Mouse (Mus musculus): ENCODE results near the gene Lrrd1. TPM values are rescaled to one million over a fixed set of nuclear protein-coding genes. Genes with fewer than 3 reads are reported as not detected.
"Not testable (repeated sequence)": the region's sequence is repeated elsewhere in the genome, so short reads cannot be mapped to it uniquely, and the experiment has no call there.

Gene Lrrd1
- not detected in 2 replicates for total RNA-seq (2017)

DNA sequence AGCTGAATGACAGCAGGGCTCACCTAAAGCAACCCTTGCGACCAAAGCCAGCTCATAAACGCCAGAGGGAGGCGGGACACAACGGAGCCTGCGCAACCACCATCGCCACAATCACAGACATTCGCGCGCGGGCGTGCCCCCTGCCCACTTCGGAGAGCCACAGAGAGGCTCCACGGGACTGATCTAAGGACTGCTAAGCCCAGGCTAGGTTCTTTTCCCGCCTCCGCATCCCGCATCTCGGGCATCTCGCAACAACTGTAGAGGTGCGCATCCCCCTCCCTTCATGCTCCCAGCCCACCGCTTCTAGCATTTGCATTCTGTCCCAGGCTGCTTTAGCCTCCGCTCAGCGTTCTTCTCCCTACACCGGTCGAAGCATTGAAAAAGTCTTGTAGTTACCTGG, at the start of gene Lrrd1:
Gene Lrrd1, plus strand, starts transcription at position 148 of the 400 bp plus-strand sequence.
- ATAC-seq (replicated peaks; ENCODE audit: low read depth, poor library complexity, severe bottlenecking) = no peak

DNA sequence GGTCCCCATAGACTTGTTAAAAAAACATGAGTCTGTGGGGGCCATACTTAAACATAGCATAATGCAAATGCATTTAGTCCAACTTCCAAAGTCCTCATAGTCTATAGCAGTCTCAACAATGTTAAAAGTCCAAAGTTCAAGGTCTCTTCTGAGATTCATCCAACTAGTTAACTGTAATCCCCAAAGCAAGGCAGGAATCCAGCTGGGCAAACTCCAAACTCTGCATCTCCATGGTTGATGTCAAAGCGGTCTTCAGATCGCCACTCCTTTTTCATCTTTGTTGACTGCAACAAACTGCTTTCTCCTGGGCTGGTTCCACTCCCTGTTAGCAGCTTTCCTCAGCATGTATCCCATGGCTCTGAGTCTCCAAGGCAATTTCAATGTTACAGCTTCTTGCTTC, 47.9 kb upstream of the Lrrd1 start:
- not testable (repeated sequence) for ATAC-seq (replicated peaks; ENCODE audit: low read depth, poor library complexity, severe bottlenecking)

DNA sequence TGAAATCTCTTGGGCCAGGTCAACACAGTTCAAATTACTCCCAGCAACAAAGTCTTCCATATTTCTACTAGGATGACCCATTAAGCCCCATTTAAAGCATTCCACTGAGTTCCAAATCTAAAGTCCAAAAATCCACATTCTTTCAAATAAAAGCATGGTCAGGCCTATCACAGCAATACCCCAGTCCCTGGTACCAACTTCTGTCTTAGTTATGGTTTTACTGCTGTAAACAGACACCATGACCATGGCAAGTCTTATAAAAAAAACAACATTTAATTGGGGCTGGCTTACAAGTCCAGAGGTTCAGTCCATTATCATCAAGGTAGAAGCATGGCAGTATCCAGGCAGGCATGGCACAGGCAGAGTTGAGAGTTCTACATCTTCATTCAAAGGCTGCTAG, 46.3 kb upstream of the Lrrd1 start:
- not testable (repeated sequence) for ATAC-seq (replicated peaks; ENCODE audit: low read depth, poor library complexity, severe bottlenecking)

DNA sequence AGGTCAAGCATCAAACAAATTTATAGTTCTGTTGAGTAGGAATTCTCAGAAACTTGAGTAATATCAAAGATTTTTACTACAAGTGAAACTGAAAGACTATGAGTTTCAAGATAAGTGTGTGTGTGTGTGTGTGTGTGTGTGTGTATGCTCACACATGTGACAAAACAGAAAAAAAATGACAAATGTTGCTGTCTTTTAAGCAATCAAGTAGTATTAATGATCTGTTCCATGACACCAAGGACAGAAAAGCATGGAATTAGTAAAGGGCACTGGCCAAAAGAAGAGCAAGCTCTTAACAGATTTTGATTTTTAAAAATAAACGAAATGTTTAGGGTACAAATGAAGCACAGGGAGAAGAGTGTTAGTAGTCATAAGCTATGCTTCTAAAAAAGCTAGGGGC, 44.9 kb upstream of the Lrrd1 start:
- ATAC-seq (replicated peaks; ENCODE audit: low read depth, poor library complexity, severe bottlenecking) = no peak

DNA sequence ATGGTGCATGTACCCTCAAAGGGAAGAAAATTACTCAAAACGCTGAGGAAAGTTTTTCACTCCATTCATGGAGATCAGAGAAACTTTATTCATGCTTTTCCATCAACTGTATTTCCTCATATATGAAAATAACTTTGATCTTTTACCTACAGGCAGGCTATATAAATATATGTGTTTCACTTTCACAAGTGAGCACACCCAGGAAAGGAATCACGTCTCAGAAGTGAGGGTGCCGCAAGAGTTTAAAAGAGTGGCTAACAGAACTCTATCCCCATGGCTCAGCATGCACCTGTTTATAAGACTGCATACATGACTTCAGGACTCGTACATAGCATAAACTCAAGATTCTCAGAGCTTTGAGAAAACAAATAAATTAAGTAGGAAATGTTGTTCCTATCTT, 44.1 kb upstream of the Lrrd1 start:
- ATAC-seq (replicated peaks; ENCODE audit: low read depth, poor library complexity, severe bottlenecking) = no peak

DNA sequence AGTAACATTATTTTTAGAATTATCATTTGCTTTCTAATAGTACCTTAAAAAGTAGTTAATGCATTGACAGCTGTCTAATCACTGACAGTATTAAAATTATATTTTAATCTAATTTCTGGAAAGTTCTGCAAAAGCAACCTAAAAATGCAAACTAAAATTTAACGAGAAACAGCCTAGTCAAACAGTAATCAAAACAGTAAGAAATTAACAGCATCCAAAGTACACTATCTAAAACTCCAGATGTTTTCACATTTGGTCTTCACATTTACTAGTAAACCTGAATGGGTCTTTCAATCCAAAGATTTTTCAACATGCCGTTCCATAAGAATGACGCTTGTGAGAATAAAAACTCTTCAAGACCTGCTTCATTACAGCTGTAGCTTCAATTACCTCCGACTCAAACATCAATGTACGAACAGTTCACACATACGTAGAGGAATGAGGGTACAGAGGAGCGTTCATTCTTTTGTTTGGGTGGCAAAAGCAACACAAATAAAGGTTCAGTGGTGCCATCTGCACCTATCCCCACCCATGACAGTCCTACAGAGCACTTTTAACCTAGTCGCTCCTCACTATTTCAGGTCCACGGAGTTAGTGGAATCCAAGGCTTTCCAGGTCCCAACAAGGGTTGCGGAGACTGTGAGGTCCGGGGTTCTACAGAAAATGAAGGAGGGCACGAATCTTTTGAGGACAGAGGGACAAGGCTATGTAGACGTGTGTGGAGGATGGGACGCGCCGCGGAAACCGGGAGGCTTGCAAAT, 43.1 kb upstream of the Lrrd1 start:
- peak; percentile 3 for ATAC-seq (replicated peaks; ENCODE audit: low read depth, poor library complexity, severe bottlenecking)

DNA sequence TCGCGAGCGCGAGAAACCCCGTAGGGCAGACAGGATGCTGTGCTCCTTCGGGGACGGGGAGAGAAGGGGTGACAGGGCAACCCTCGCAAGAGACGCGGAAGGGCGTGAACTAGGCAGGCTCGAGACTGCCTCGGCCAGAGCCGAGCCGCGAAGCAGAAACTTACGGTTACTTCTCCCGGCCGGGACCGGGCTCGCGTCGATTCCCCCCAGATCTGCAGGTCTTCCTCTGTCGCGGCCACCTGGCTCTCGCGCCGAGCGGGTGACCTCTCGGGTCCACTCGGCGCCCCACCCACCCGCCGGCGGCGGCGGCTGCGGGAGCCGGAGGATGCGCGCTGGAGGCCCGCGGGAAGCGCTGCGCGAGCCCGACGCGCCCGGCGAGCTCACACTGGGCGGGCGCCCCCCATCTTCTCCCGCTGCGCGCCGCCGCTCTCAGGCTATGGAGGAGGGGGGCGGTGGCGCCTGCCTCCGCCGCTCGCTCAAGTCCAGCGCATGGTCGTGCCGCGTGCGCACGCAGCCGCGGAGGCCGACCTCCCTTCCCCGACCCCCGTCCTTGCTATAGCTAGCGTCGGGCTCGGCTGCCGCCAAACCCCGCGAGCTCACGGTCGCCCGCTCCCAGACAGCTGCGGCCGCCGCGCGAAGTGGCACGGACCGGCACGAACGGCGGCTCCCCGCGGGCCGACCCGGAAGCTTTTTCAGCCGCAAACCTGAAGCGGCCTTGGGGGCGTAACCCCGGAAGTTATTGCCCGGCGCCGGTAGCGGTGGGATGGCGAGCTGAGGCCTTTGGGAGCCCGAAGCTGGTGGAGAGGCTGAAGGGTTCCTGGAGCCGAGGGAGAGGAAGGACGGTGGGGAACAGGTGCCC, 42.3 kb upstream of the Lrrd1 start, which contains the start of the genes Ankib1 and Krit1:
Gene Ankib1, minus strand, starts transcription at position 493 of the 859 bp plus-strand sequence.
Gene Krit1, plus strand, starts transcription at position 752 of the 859 bp plus-strand sequence.
- ATAC-seq (replicated peaks; ENCODE audit: low read depth, poor library complexity, severe bottlenecking) = peak; percentile 83

DNA sequence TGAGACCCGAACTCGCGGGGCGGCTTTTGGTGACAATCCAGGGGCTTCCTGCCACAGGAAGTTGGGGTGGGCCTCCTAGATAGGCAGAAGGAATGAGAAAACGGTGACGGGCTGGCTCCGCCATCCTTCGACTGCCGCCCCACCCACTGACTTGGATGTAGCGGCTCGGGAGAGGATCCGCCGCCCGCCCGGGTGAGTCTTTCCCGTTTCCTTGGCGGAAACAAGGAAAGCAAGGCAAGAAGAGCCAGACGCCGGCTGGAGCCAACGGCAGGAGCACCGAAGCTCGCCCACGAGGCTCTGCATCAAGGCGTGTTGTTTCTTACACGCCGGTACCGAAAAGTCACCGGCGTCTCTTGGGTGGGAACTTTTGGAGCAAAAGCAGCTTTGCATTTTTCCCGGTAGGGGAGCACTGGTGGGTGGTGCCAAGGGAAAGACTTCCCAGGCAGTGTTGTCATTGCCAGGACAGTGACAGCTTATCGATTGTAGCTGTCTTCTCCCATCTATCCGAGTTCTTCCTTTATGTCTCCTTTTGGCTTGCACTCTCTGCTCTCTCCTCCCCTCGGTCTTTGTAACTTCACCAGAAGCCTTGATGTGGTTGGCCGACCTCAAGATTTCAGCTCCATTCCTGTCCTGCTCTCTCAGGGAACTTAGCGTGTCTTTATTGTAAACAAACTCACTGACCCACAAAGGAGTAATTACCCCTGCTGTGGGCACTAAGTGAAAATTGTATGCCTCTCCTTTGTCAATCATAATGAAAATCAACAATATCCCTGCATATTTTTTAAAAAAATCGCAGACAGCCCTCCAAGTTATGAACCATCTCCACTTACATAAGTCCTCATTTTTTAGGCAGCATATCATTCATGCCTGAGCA, 41.4 kb upstream of the Lrrd1 start:
- ATAC-seq (replicated peaks; ENCODE audit: low read depth, poor library complexity, severe bottlenecking) = peak; percentile 80

DNA sequence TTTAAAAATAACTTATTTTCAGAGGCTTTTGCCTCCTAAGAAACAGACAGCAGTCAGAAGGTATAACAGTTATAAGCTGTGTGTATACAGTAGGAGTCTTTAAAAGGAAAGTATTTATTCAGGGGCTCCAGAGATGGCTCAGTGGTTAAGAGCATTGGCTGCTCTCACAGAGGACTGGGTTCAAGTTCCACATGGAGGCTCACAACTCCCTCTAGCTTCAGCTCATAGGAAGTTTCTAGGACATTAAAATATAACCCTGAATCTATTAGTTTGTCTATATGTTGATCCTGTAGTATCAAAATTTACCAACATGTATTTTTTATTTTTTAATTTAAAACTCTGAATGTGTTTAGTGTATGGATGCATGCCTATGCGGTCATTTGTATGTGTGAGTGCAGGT, 36.5 kb upstream of the Lrrd1 start:
- ATAC-seq (replicated peaks; ENCODE audit: low read depth, poor library complexity, severe bottlenecking) = 0 out of 2 replicates have a peak, but pooled peaks have one; percentile 32

DNA sequence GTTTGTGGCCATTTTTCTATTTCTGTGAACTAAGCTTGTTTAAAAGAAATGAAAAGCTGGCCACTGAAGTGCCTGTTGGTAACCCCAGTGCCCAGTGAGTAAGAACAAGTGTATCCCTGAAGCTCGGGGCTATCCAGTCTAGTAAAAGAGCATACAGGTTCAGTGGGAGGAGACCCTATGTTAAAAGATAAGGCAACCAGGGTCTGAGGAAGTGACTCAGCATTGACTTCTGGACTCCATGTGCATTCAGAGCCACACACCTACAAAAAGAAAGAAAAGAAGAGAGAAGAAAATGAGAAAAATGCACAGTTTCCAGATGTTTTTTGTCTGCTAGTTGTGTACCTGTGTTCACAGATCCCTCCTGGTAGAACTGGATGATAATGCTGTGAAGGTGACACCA, 10.9 kb upstream of the Lrrd1 start:
- ATAC-seq (replicated peaks; ENCODE audit: low read depth, poor library complexity, severe bottlenecking) = no peak

DNA sequence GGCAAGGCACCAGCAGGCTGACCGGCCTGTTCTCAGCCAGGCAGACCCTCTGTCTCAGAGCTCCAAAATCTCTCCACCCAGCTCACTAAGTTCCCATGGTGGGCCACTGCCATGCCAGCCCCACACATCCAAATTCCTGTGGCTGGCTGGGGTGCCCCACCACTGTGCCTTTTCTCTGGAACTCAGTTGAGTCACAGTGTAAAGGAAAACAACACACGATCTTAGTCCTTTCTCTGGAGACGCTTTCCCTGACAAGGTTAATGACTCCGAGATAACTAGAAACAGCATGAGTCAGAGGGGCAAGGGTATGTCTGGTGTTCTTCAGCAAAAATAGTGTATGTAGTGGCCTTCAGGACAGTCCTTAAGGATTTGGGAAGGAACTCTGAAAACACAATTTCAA, 25.2 kb downstream of the Lrrd1 start:
- ATAC-seq (replicated peaks; ENCODE audit: low read depth, poor library complexity, severe bottlenecking) = no peak

DNA sequence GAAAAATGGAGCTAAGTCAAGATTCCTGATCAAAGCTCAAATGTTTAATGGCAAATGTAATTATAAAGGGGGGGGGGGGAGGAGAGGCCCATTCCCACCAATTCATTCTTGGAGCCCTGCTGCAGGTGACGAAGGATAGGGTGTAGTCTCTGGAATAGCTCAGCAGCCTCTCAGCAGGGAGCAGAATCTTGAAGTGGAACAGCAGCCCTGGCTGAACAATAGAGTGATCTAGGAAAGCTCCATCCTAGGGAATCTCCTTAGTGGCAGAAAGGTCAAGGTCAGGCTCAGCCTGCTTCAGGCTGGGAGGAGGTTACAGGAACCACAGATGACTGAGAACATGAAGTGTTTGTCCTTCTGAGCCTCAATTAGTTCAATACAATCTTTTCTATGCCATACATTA, 27.4 kb downstream of the Lrrd1 start:
- ATAC-seq (replicated peaks; ENCODE audit: low read depth, poor library complexity, severe bottlenecking) = no peak

DNA sequence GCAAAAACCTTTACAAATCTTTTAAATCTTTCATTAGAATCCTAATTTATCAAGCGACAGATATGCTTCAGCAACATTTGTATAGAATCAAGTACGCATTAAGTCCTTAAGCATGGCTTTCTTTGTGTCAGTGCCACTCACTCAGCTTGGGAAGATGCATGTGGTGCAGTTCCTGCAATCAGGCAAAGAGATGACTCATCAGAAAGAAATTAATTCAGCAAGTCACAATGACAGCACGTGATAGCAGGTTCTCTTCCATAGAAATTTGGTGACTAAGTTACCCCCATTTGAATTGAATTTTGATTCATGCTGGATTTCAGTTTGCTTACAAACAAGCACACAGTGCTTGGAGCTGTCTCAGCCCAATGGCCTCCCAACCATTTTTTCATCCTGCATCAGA, 28.5 kb downstream of the Lrrd1 start:
- no peak for ATAC-seq (replicated peaks; ENCODE audit: low read depth, poor library complexity, severe bottlenecking)

DNA sequence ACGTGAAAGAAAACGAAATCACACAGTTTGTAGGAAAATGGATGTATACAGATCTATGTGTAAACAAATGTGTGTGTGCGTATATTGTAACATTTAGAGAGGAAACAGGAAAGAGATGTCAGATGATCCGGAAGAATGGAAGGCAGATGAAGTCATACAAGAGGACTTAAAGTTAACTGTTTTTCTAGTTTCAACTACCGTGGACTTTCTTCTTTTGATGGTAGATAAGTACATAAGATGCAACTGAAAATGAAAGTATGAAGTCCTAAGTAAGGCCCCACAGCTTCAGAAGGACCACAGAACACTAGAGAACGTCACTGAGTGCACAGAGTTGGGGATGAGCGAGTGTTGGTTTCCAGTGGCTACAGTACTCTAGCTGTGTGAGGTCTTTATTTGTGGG, 41.9 kb downstream of the Lrrd1 start:
- not testable (repeated sequence) for ATAC-seq (replicated peaks; ENCODE audit: low read depth, poor library complexity, severe bottlenecking)

DNA sequence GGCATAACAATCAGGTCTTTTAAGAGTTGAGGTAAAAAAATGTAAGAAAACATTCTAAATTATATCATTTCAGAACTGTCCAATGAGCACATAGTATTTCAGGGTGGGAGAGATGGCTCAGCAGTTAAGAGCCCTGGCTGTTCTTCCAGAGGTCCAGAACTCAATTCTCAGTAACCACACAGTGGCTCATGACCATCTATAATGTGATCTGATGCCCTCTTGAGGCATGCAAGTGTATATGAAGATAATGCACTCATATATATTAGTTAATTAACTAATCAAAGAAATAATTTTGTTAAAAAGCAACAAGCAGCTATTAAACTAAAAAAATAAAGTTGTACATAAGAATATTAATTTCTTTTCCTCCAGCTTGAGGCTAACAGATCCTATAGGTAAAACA, 44.2 kb downstream of the Lrrd1 start:
- no peak for ATAC-seq (replicated peaks; ENCODE audit: low read depth, poor library complexity, severe bottlenecking)

DNA sequence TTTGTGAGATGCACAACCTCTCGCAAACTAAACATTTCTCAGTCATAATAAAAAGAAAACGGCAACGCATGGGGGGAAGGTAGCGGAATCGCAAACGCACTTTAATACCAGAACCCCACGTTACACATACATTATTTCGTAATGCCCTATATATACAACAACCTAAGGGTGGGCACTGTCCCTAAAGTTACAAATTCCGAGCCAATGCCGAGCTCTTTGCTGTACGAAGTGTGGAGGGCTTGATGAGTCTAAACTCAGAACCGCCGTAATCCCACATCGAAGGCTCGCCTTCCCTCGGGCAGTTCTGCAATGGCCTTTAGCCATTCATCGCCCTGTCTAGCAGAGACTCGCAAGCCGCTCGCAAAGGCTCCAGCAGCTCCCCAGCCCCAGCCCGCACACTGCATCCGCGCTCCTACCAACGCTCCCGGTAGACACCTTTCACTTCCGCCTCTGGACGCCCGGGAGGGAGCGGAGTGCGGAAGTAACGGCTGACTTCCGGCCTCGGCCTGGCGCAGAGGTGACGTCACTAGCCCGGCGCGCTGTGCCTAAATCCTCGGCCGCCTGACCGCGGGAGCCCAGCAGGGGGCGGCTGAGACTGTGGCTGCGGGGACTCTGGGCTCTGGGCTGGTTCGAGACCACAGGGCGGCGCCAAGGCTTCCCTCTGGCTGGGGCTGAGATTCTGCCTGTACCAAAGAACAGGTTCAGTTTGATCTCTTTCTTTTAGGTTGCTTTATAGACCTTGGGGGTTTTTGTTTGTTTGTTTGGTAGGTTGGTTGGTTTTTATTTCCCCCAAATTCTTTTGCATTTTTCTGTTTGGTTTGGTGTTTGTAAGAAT, 48.7 kb downstream of the Lrrd1 start, which contains the start of gene Mterf1a:
Gene Mterf1a, minus strand, starts transcription at position 475 of the 835 bp plus-strand sequence.
- ATAC-seq (replicated peaks; ENCODE audit: low read depth, poor library complexity, severe bottlenecking) = peak; percentile 100

DNA sequence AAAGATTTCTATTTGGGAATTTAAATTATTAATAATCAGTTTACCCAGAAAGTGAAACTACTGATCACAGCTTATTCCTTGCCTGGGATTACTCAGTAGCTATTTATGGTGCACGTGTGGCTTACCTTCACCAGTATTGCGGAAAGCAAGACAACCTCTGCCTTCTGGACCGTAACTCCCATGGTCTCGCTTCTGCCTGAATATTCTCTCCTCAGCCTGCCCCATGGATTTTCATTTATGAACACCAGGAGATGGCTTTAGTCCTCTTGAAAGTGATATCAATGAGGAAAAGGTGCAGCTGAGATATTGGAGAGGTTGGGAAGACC, 49.3 kb downstream of the Lrrd1 start:
- ATAC-seq (replicated peaks; ENCODE audit: low read depth, poor library complexity, severe bottlenecking) = not testable (repeated sequence)

DNA sequence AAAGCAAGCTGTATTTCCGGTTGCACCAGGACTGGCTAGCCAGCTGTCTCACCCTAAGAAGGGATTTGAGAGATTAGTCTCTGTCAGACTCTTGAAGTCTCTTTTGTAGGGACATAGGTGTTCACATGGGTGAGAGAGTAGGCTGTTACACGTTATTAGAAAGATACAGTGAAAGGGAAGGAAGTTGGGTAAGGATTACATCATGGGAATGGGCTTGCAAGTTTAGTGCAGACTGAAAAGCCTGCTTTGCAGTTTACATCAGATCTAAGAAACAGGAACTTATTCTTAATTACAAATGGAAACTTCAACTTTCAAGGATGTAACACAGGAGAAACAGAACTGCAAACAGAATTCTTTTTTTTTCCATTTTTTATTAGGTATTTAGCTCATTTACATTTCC, 60.5 kb downstream of the Lrrd1 start:
- peak; percentile 65; the same call in 1 of the 2 replicates for ATAC-seq (replicated peaks; ENCODE audit: low read depth, poor library complexity, severe bottlenecking)
